Mouse (Mus musculus): ENCODE measurements around the gene Setmar. TPM values are rescaled to one million over a fixed set of nuclear protein-coding genes. Genes with fewer than 3 reads are reported as not detected.

Gene Setmar
- polyA plus RNA-seq, 1 experiment from 2014 or later = 10.4 TPM

GRCm38 (mm10) chr6:108125474-108125873 lies 60.6 kb downstream of the Setmar start:
- H3K27ac ChIP-seq (replicated peaks; ENCODE audit: low read depth, low read length) = no peak overlapping the region
- no peaks in the 10 kb centered on the region for H3K27me3 ChIP-seq (ENCODE audit: control insufficient read depth, insufficient read depth, low read length)
- ATAC-seq (replicated peaks; ENCODE audit: insufficient number of reproducible peaks, low FRiP score, low TSS enrichment, low read depth) = no peak
- no peak overlapping the region for H3K4me2 ChIP-seq (ENCODE audit: low read depth, low read length)
- no peak overlapping the region for H3K9ac ChIP-seq (replicated peaks; ENCODE audit: low read length)
- no peak overlapping the region for H3K4me3 ChIP-seq (ENCODE audit: low read depth, low read length)
- 79% methylated on average over 1 of the region's 1 CpGs for WGBS
- no peaks in the 10 kb centered on the region for H3K36me3 ChIP-seq (replicated peaks; ENCODE audit: control insufficient read depth, insufficient read depth, low read depth, low read length)
- no peaks in the 10 kb centered on the region for H3K9me3 ChIP-seq (replicated peaks; ENCODE audit: control insufficient read depth, low read length)
- DNase-seq (ENCODE audit: low spot score) = no peak
- H3K4me1 ChIP-seq (ENCODE audit: control insufficient read depth, insufficient read depth, low read length) = no peaks in the 10 kb centered on the region

- DNase-seq (ENCODE audit: low spot score) (no peak), ATAC-seq (replicated peaks; ENCODE audit: insufficient number of reproducible peaks, low FRiP score, low TSS enrichment, low read depth) (no peak)
- Histone ChIP-seq H3K27me3 (ENCODE audit: control insufficient read depth, insufficient read depth, low read length) (no peaks in the 10 kb centered on the region), H3K4me1 (ENCODE audit: control insufficient read depth, insufficient read depth, low read length) (no peaks in the 10 kb centered on the region), H3K9ac (replicated peaks; ENCODE audit: low read length) (no peak overlapping the region), H3K9me3 (replicated peaks; ENCODE audit: control insufficient read depth, low read length) (no peaks in the 10 kb centered on the region), H3K4me2 (ENCODE audit: low read depth, low read length) (no peak overlapping the region), H3K27ac (replicated peaks; ENCODE audit: low read depth, low read length) (no peak overlapping the region), H3K4me3 (ENCODE audit: low read depth, low read length) (no peak overlapping the region), H3K36me3 (replicated peaks; ENCODE audit: control insufficient read depth, insufficient read depth, low read depth, low read length) (no peaks in the 10 kb centered on the region)
- 90% methylated on average over 3 of the region's 3 CpGs for WGBS
Observed at GRCm38 (mm10) chr6:108126631-108127030, 61.8 kb downstream of the Setmar start.

Other genes starting within 250 kb of the Setmar start
- gene Sumf1, start 120.5 kb downstream of the Setmar start, polyA plus RNA-seq (2014; fragmentation: Nextera tagmentation; extraction: Ambion mirVana) = 17.2 and 18.2 TPM in 2 replicates
- gene Itpr1, start 148.1 kb downstream of the Setmar start, polyA plus RNA-seq (2014; fragmentation: Nextera tagmentation; extraction: Ambion mirVana) = 6.5 and 6.9 TPM in 2 replicates